Mouse (Mus musculus) myocyte (in vitro differentiated cells): ENCODE results near the gene Cd7.

Experiments used
- E2F4 ChIP-seq: IDR thresholded peaks from one replicate; pipeline ENCODE4 v1.6.1; 2011; ENCODE audit warnings: mild to moderate bottlenecking, control low read depth, moderate library complexity; ENCODE audit not compliant: insufficient read depth
- MAX ChIP-seq: IDR thresholded peaks from one replicate; pipeline ENCODE4 v1.6.1; 2011; ENCODE audit warnings: low read depth, mild to moderate bottlenecking, control low read depth
- MYOD1 ChIP-seq, 3 experiments: IDR thresholded peaks; one replicate each; pipeline ENCODE4 v1.6.1; 2011; ENCODE audit warnings: control low read depth in 2 of 3, low read depth in 2 of 3, mild to moderate bottlenecking in 2 of 3, moderate library complexity in 1 of 3; ENCODE audit not compliant: insufficient read length in 2 of 3, control insufficient read depth in 1 of 3
- POLR2A ChIP-seq: IDR thresholded peaks from one replicate; pipeline ENCODE4 v1.6.1; 2011; ENCODE audit warnings: low read depth, mild to moderate bottlenecking, control low read depth, moderate library complexity; ENCODE audit not compliant: insufficient read length
- POLR2AphosphoS2 ChIP-seq: IDR thresholded peaks from one replicate; pipeline ENCODE4 v1.6.1; 2011; ENCODE audit warnings: low read depth, control low read depth; ENCODE audit not compliant: insufficient read length
- REST ChIP-seq: IDR thresholded peaks from one replicate; pipeline ENCODE4 v1.6.1; 2011; ENCODE audit warnings: mild to moderate bottlenecking, control low read depth, moderate library complexity; ENCODE audit not compliant: insufficient read depth, insufficient read length
- SRF ChIP-seq: IDR thresholded peaks from one replicate; pipeline ENCODE4 v1.6.1; 2011; ENCODE audit warnings: low read depth; ENCODE audit not compliant: control insufficient read depth, insufficient read length
- TCF12 ChIP-seq: IDR thresholded peaks from one replicate; pipeline ENCODE4 v1.6.1; 2011; ENCODE audit warnings: mild to moderate bottlenecking, control low read depth; ENCODE audit not compliant: poor library complexity, insufficient read depth, severe bottlenecking
- TCF3 ChIP-seq: IDR thresholded peaks from one replicate; pipeline ENCODE4 v1.6.1; 2011; ENCODE audit warnings: low read depth, control low read depth; ENCODE audit not compliant: insufficient read length
- USF1 ChIP-seq: IDR thresholded peaks from one replicate; pipeline ENCODE4 v1.6.1; 2011; ENCODE audit warnings: low read depth, mild to moderate bottlenecking, control low read depth, moderate library complexity

DNA sequence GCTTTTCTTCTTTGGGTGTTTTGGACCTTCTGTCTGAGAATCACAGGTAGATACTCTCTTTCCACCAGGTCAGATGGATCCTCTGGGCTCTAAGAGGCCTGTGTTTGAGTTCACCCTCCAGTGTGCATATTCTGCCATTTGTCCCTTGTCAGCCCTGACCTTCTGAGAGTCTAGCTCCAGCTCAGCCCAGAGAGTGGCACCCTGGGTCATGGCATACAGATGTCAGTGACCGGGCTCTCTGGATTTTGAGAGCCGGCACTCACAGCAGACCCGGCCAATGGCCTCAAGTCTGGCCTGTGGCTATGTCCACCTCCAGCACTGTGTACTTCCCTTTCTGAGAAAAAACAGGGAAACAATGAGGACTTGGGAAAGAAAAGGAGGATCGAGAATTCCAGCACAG is 20.3 kb upstream of the Cd7 start:
- TF ChIP-seq SRF (no peak), E2F4 (no peak), POLR2A (no peak), MAX (no peak), POLR2AphosphoS2 (no peak), TCF12 (no peak), REST (no peak), MYOD1 (IDR thresholded peaks at IDR 0.05; ENCODE audit: control insufficient read depth in 1 of 3, insufficient read length in 2 of 3, low read depth in 2 of 3) (no peak), USF1 (no peak), TCF3 (no peak)
